Mouse (Mus musculus) stomach, embryonic 14.5 days (tissue): ENCODE data around the gene Prkar2b. TPM values are rescaled to one million over a fixed set of nuclear protein-coding genes. Genes with fewer than 3 reads are reported as not detected.

Experiments
- ATAC-seq: fragments of 200-750 bp; cut with Nextera tagmentation; 2 replicates; pipeline ENCODE4 v1.8.0; 2017; ENCODE audit warnings: low read depth, moderate TSS enrichment; ENCODE audit not compliant: insufficient number of reproducible peaks, insufficient read depth, low FRiP score
- H3K27ac ChIP-seq: fragments of 300-500 bp; sonication (generic); 2 replicates; pipeline ENCODE4 v1.5.1; 2014; ENCODE audit warnings: mild to moderate bottlenecking, low read length, moderate library complexity, mixed read lengths
- H3K27me3 ChIP-seq: fragments of 300-500 bp; sonication (generic); 2 replicates; pipeline ENCODE4 v1.6.1; 2014; ENCODE audit warnings: low read length, control low read depth, mixed read lengths; ENCODE audit not compliant: control insufficient read depth, insufficient read depth
- H3K36me3 ChIP-seq: fragments of 300-500 bp; sonication (generic); 2 replicates; pipeline ENCODE4 v1.6.1; 2014; ENCODE audit warnings: mild to moderate bottlenecking, control low read depth, low read length, moderate library complexity, mixed read lengths; ENCODE audit not compliant: control insufficient read depth, insufficient read depth
- H3K4me1 ChIP-seq: fragments of 300-500 bp; sonication (generic); 2 replicates; pipeline ENCODE4 v1.6.1; 2014; ENCODE audit warnings: low read length, control low read depth, mixed read lengths; ENCODE audit not compliant: control insufficient read depth, insufficient read depth
- H3K4me2 ChIP-seq: fragments of 300-500 bp; sonication (generic); replicated peaks from 2 replicates; pipeline ENCODE4 v1.6.1; 2014; ENCODE audit warnings: low read depth, low read length, control low read depth
- H3K4me3 ChIP-seq: fragments of 300-500 bp; sonication (generic); 2 replicates; pipeline ENCODE4 v1.5.1; 2014; ENCODE audit warnings: low read depth, low read length, control low read depth
- H3K9ac ChIP-seq: fragments of 300-500 bp; sonication (generic); replicated peaks from 2 replicates; pipeline ENCODE4 v1.6.1; 2014; ENCODE audit warnings: low read depth, mild to moderate bottlenecking, control low read depth, low read length, moderate library complexity, mixed read lengths
- H3K9me3 ChIP-seq: fragments of 300-500 bp; sonication (generic); 2 replicates; pipeline ENCODE4 v1.6.1; 2016; ENCODE audit warnings: low read depth, low read length, control low read depth; ENCODE audit not compliant: control insufficient read depth
- WGBS: fragments of 180-500 bp; shearing (Covaris S2); extraction: QIAGEN DNeasy Blood & Tissue Kit; methylation state at CpG from one replicate; pipeline ENCODE4 v1.1.7; 2014; 5-methylcytosine and 5-hydroxymethylcytosine counted together
- polyA plus RNA-seq: library from polyadenylated mRNA; unstranded; fragments of >200 nt; fragmentation: Nextera tagmentation; extraction: Ambion mirVana; gene quantifications from 2 replicates; pipeline ENCODE4 v1.2.1, GENCODE M21; 2014

Gene Prkar2b
- polyA plus RNA-seq, 1 experiment from 2014 or later: 34.0 TPM

GRCm38 (mm10) chr12:32077403-32077802 is 16.3 kb upstream of the Prkar2b start:
- Histone ChIP-seq H3K4me1 (no peaks in the 10 kb centered on the region), H3K4me3 (no peak overlapping the region), H3K27me3 (no peaks in the 10 kb centered on the region), H3K36me3 (no peaks in the 10 kb centered on the region), H3K9ac (no peak overlapping the region), H3K4me2 (no peak overlapping the region), H3K9me3 (no peaks in the 10 kb centered on the region), H3K27ac (no peak overlapping the region)
- 93% methylated on average over 6 of the region's 6 CpGs for WGBS
- no peak for ATAC-seq

- no peaks in the 10 kb centered on the region for H3K27me3 ChIP-seq
- H3K9me3 ChIP-seq: no peaks in the 10 kb centered on the region
- no peak overlapping the region for H3K4me2 ChIP-seq
- no peak overlapping the region for H3K9ac ChIP-seq
- no peak overlapping the region for H3K27ac ChIP-seq
- H3K4me1 ChIP-seq: no peaks in the 10 kb centered on the region
- H3K4me3 ChIP-seq: no peak overlapping the region
- H3K36me3 ChIP-seq: no peaks in the 10 kb centered on the region
- no peak for ATAC-seq
- 75% methylated on average over 10 of the region's 10 CpGs for WGBS
These were observed 15.0 kb upstream of the Prkar2b start for GRCm38 (mm10) chr12:32075831-32076715.

GRCm38 (mm10) chr12:32074271-32074670 is 13.2 kb upstream of the Prkar2b start:
- H3K4me3 ChIP-seq: no peak overlapping the region
- ATAC-seq: no peak
- no peaks in the 10 kb centered on the region for H3K9me3 ChIP-seq
- no peaks in the 10 kb centered on the region for H3K36me3 ChIP-seq
- H3K4me1 ChIP-seq: no peaks in the 10 kb centered on the region
- no peak overlapping the region for H3K4me2 ChIP-seq
- 70% methylated on average over 6 of the region's 6 CpGs for WGBS
- H3K9ac ChIP-seq: no peak overlapping the region
- no peak overlapping the region for H3K27ac ChIP-seq
- H3K27me3 ChIP-seq: no peaks in the 10 kb centered on the region

- H3K4me1 ChIP-seq: no peaks in the 10 kb centered on the region
- ATAC-seq: no peak
- H3K36me3 ChIP-seq: no peaks in the 10 kb centered on the region
- H3K27ac ChIP-seq: no peak overlapping the region
- 46% methylated on average over 5 of the region's 5 CpGs for WGBS
- H3K9ac ChIP-seq: no peak overlapping the region
- H3K4me3 ChIP-seq: no peak overlapping the region
- H3K4me2 ChIP-seq: no peak overlapping the region
- no peaks in the 10 kb centered on the region for H3K9me3 ChIP-seq
- H3K27me3 ChIP-seq: no peaks in the 10 kb centered on the region
These were observed 4.9 kb upstream of the Prkar2b start for GRCm38 (mm10) chr12:32066004-32066403.

- peak overlapping the region; percentile 93 for H3K27ac ChIP-seq
- peak; percentile 83 for ATAC-seq
- peak overlapping the region; percentile 84 for H3K4me3 ChIP-seq
- no peaks in the 10 kb centered on the region for H3K9me3 ChIP-seq
- H3K27me3 ChIP-seq: no peaks in the 10 kb centered on the region
- 0 out of 2 replicates have a peak, but pooled peaks cover 6% of the 10 kb centered on the region for H3K4me1 ChIP-seq
- no peaks in the 10 kb centered on the region for H3K36me3 ChIP-seq
- peak overlapping the region; percentile 72 for H3K9ac ChIP-seq
- H3K4me2 ChIP-seq: peak overlapping the region; percentile 93
- WGBS: under 1% methylated on average over 54 of the region's 66 CpGs
These were observed 628 bp downstream of the Prkar2b start for GRCm38 (mm10) chr12:32060247-32061089.

GRCm38 (mm10) chr12:32059707-32060106 is 1.4 kb downstream of the Prkar2b start:
- Histone ChIP-seq H3K27ac (no peak overlapping the region), H3K4me3 (peak overlapping the region; percentile 84), H3K9ac (no peak overlapping the region), H3K4me2 (peak overlapping the region; percentile 93), H3K9me3 (no peaks in the 10 kb centered on the region), H3K27me3 (no peaks in the 10 kb centered on the region), H3K36me3 (no peaks in the 10 kb centered on the region), H3K4me1 (0 out of 2 replicates have a peak, but pooled peaks cover 6% of the 10 kb centered on the region)
- no peak for ATAC-seq
- WGBS: 25% methylated on average over 6 of the region's 6 CpGs

- Histone ChIP-seq H3K27ac (no peak overlapping the region), H3K27me3 (no peaks in the 10 kb centered on the region), H3K9ac (no peak overlapping the region), H3K4me1 (0 out of 2 replicates have a peak, but pooled peaks cover 11% of the 10 kb centered on the region), H3K4me3 (no peak overlapping the region; the same call in 1 of the 2 replicates), H3K36me3 (no peaks in the 10 kb centered on the region), H3K9me3 (no peaks in the 10 kb centered on the region), H3K4me2 (peak overlapping the region; percentile 93)
- WGBS: 81% methylated on average over 2 of the region's 2 CpGs
- no peak for ATAC-seq
These were observed 2.0 kb downstream of the Prkar2b start for GRCm38 (mm10) chr12:32059135-32059534.

- Histone ChIP-seq H3K4me2 (no peak overlapping the region), H3K27ac (no peak overlapping the region), H3K4me3 (no peak overlapping the region), H3K36me3 (no peaks in the 10 kb centered on the region), H3K9ac (no peak overlapping the region), H3K27me3 (no peaks in the 10 kb centered on the region), H3K4me1 (peaks cover 19% of the 10 kb centered on the region), H3K9me3 (no peaks in the 10 kb centered on the region)
- ATAC-seq: no peak
- 80% methylated on average over 12 of the region's 12 CpGs for WGBS
These were observed 3.5 kb downstream of the Prkar2b start for GRCm38 (mm10) chr12:32057461-32058199.
